Mouse (Mus musculus) lung, embryonic 16.5 days (tissue): ENCODE data around the gene Cks1brt. TPM values are rescaled to one million over a fixed set of nuclear protein-coding genes. Genes with fewer than 3 reads are reported as not detected.
"Not testable (repeated sequence)": the region's sequence is repeated elsewhere in the genome, so short reads cannot be mapped to it uniquely, and the experiment has no call there.

Source experiments
- ATAC-seq: fragments of 200-750 bp; cut with Nextera tagmentation; 2 replicates; pipeline ENCODE4 v1.8.0; 2017; ENCODE audit warnings: low read depth, mild to moderate bottlenecking, moderate library complexity
- H3K27ac ChIP-seq: fragments of 300-500 bp; sonication (generic); 2 replicates; pipeline ENCODE4 v1.5.1; 2014; ENCODE audit warnings: mild to moderate bottlenecking, control low read depth, low read length
- H3K27me3 ChIP-seq: fragments of 300-500 bp; sonication (generic); 2 replicates; pipeline ENCODE4 v1.6.1; 2014; ENCODE audit warnings: low read depth, low read length, mixed read lengths; ENCODE audit not compliant: control insufficient read depth, insufficient read depth
- H3K36me3 ChIP-seq: fragments of 300-500 bp; sonication (generic); 2 replicates; pipeline ENCODE4 v1.6.1; 2014; ENCODE audit warnings: low read length; ENCODE audit not compliant: control insufficient read depth, insufficient read depth
- H3K4me1 ChIP-seq: fragments of 300-500 bp; sonication (generic); replicated peaks from 2 replicates; pipeline ENCODE4 v1.6.1; 2014; ENCODE audit warnings: low read length, mixed read lengths; ENCODE audit not compliant: control insufficient read depth, insufficient read depth
- H3K4me2 ChIP-seq: fragments of 300-500 bp; sonication (generic); 2 replicates; pipeline ENCODE4 v1.6.1; 2014; ENCODE audit warnings: low read depth, low read length, control low read depth
- H3K4me3 ChIP-seq: fragments of 300-500 bp; sonication (generic); 2 replicates; pipeline ENCODE4 v1.5.1; 2014; ENCODE audit warnings: mild to moderate bottlenecking, low read length, control low read depth
- H3K9ac ChIP-seq: fragments of 300-500 bp; sonication (generic); 2 replicates; pipeline ENCODE4 v1.6.1; 2014; ENCODE audit warnings: low read length, control low read depth
- H3K9me3 ChIP-seq: fragments of 300-500 bp; sonication (generic); 2 replicates; pipeline ENCODE4 v1.6.1; 2016; ENCODE audit warnings: low read length; ENCODE audit not compliant: control insufficient read depth
- WGBS: fragments of 180-500 bp; shearing (Covaris S2); extraction: QIAGEN DNeasy Blood & Tissue Kit; methylation state at CpG from one replicate; pipeline ENCODE4 v1.1.7; 2014; 5-methylcytosine and 5-hydroxymethylcytosine counted together
- polyA plus RNA-seq: library from polyadenylated mRNA; unstranded; fragments of >200 nt; fragmentation: Nextera tagmentation; extraction: Ambion mirVana; gene quantifications from 2 replicates; pipeline ENCODE4 v1.2.1, GENCODE M21; 2015

Gene Cks1brt
- polyA plus RNA-seq: not detected in 2 replicates

- Histone ChIP-seq H3K9me3 (peaks cover 13% of the 10 kb centered on the region), H3K4me2 (no peak within 1 kb of the TSS), H3K27me3 (no peaks in the 10 kb centered on the region), H3K4me1 (no peaks in the 10 kb centered on the region), H3K9ac (no peak within 1 kb of the TSS), H3K4me3 (no peak within 1 kb of the TSS), H3K27ac (no peak within 1 kb of the TSS), H3K36me3 (no peaks in the 10 kb centered on the region)
- no peak for ATAC-seq
- 78% methylated on average over 3 of the region's 3 CpGs for WGBS
Measured at GRCm38 (mm10) chr8:85151624-85152023, at the start of gene Cks1brt. Gene Cks1brt, plus strand, starts transcription at chr8:85151924.

GRCm38 (mm10) chr8:85113241-85113640 is 38.5 kb upstream of the Cks1brt start:
- Histone ChIP-seq H3K4me3 (no peak overlapping the region), H3K27ac (no peak overlapping the region), H3K9me3 (no peaks in the 10 kb centered on the region), H3K9ac (no peak overlapping the region), H3K27me3 (no peaks in the 10 kb centered on the region), H3K4me2 (no peak overlapping the region), H3K4me1 (no peaks in the 10 kb centered on the region), H3K36me3 (peaks cover 22% of the 10 kb centered on the region)
- no peak for ATAC-seq
- whole genome bisulfite sequencing: 92% methylated on average over 10 of the region's 10 CpGs

- no peak overlapping the region for H3K27ac ChIP-seq
- H3K4me2 ChIP-seq: no peak overlapping the region
- ATAC-seq: no peak
- H3K4me3 ChIP-seq: no peak overlapping the region
- H3K9me3 ChIP-seq: no peaks in the 10 kb centered on the region
- no peak overlapping the region for H3K9ac ChIP-seq
- H3K27me3 ChIP-seq: no peaks in the 10 kb centered on the region
- WGBS: 74% methylated on average over 4 of the region's 4 CpGs
- peaks cover 8% of the 10 kb centered on the region for H3K36me3 ChIP-seq
- no peaks in the 10 kb centered on the region for H3K4me1 ChIP-seq
Measured at GRCm38 (mm10) chr8:85115501-85115900, 36.2 kb upstream of the Cks1brt start.

GRCm38 (mm10) chr8:85116984-85117383 is 34.7 kb upstream of the Cks1brt start:
- ATAC-seq: no peak
- Histone ChIP-seq H3K9ac (no peak overlapping the region), H3K4me1 (no peaks in the 10 kb centered on the region), H3K36me3 (0 out of 2 replicates have a peak, but pooled peaks cover 3% of the 10 kb centered on the region), H3K27ac (0 out of 2 replicates have a peak overlapping the region, but pooled peaks have one; percentile 16), H3K4me2 (no peak overlapping the region), H3K4me3 (no peak overlapping the region), H3K27me3 (no peaks in the 10 kb centered on the region), H3K9me3 (no peaks in the 10 kb centered on the region)
- 62% methylated on average over 7 of the region's 7 CpGs for WGBS

GRCm38 (mm10) chr8:85119052-85119981 is 32.4 kb upstream of the Cks1brt start:
- peak; percentile 91 for ATAC-seq
- Histone ChIP-seq H3K4me1 (no peaks in the 10 kb centered on the region), H3K4me3 (peak overlapping the region; percentile 71), H3K4me2 (peak overlapping the region; percentile 70), H3K9me3 (no peaks in the 10 kb centered on the region), H3K9ac (peak overlapping the region; percentile 81), H3K27ac (peak overlapping the region; percentile 74), H3K36me3 (no peaks in the 10 kb centered on the region), H3K27me3 (no peaks in the 10 kb centered on the region)
- WGBS: 5% methylated on average over 37 of the region's 37 CpGs

- 68% methylated on average over 5 of the region's 5 CpGs for WGBS
Measured at GRCm38 (mm10) chr8:85120251-85120650, 31.5 kb upstream of the Cks1brt start.

GRCm38 (mm10) chr8:85122995-85123394 is 28.7 kb upstream of the Cks1brt start, which contains the start of gene Zfp791:
Gene Zfp791, minus strand, starts transcription at chr8:85123095.
- no peak within 1 kb of the TSS for H3K9ac ChIP-seq
- no peak within 1 kb of the TSS for H3K27ac ChIP-seq
- no peaks in the 10 kb centered on the region for H3K36me3 ChIP-seq
- no peak within 1 kb of the TSS for H3K4me3 ChIP-seq
- no peak for ATAC-seq
- WGBS: 56% methylated on average over 3 of the region's 3 CpGs
- H3K27me3 ChIP-seq: no peaks in the 10 kb centered on the region
- H3K9me3 ChIP-seq: no peaks in the 10 kb centered on the region
- H3K4me2 ChIP-seq: no peak within 1 kb of the TSS
- no peaks in the 10 kb centered on the region for H3K4me1 ChIP-seq

More at GRCm38 (mm10) chr8:85120251-85120650, 31.5 kb upstream of the Cks1brt start:
- H3K4me3 ChIP-seq, H3K4me2 ChIP-seq, ATAC-seq, H3K27ac ChIP-seq, H3K27me3 ChIP-seq, H3K9me3 ChIP-seq, H3K36me3 ChIP-seq, H3K4me1 ChIP-seq, H3K9ac ChIP-seq: not testable (repeated sequence)

GRCm38 (mm10) chr8:85123691-85124090 is 28.0 kb upstream of the Cks1brt start:
- H3K9me3 ChIP-seq: no peaks in the 10 kb centered on the region
- no peak for ATAC-seq
- H3K4me1 ChIP-seq: no peaks in the 10 kb centered on the region
- H3K4me2 ChIP-seq: no peak overlapping the region
- 85% methylated on average over 8 of the region's 8 CpGs for WGBS
- H3K27ac ChIP-seq: no peak overlapping the region
- no peak overlapping the region for H3K9ac ChIP-seq
- no peak overlapping the region for H3K4me3 ChIP-seq
- no peaks in the 10 kb centered on the region for H3K36me3 ChIP-seq
- H3K27me3 ChIP-seq: no peaks in the 10 kb centered on the region

GRCm38 (mm10) chr8:85132335-85132734 is 19.4 kb upstream of the Cks1brt start:
- WGBS: 74% methylated on average over 1 of the region's 1 CpGs
- Histone ChIP-seq H3K36me3 (no peaks in the 10 kb centered on the region), H3K4me1 (no peaks in the 10 kb centered on the region), H3K4me2 (no peak overlapping the region), H3K4me3 (no peak overlapping the region), H3K27me3 (no peaks in the 10 kb centered on the region; the same call in 1 of the 2 replicates), H3K27ac (no peak overlapping the region), H3K9ac (no peak overlapping the region), H3K9me3 (no peaks in the 10 kb centered on the region)
- no peak for ATAC-seq
